Mouse (Mus musculus) adrenal gland, postnatal 36 days (tissue): ENCODE measurements around the gene Il6ra. TPM values are rescaled to one million over a fixed set of nuclear protein-coding genes. Genes with fewer than 3 reads are reported as not detected.
"Not testable (repeated sequence)": the region's sequence is repeated elsewhere in the genome, so short reads cannot be mapped to it uniquely, and the experiment has no call there.

Experiments
- DNase-seq, 2 experiments: peaks; one replicate each; pipeline ENCODE4 v3.0.0; 2021; ENCODE audit warnings: mixed read lengths in 1 of 2
- total RNA-seq, 2 experiments: library from RNA; stranded (reverse); gene quantifications; 2 replicates each; pipeline ENCODE4 v1.2.3; 2021

Gene Il6ra
- total RNA-seq, 2 experiments from 2014 or later = 7.4 to 12.9 TPM

DNA sequence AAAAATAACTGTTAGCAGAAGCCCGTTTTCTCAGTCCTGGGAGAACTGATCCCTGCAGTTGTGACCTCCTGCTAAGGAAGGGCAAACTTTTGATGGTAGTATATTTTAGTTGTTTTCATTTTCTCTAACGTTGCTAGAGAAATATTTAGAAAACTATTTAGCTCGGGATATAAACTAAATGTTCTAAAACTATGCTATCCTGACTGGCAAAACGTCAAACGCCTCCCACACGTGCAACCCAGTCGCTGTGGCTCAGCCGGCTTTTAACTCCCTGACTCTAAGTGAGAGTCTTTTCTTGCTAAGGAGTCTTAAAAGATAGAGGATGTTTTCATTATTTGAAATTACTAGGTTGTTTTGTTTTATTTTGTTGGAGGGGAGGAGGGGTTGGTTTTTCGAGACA lies 38.0 kb downstream of the Il6ra start:
- DNase-seq = no peak

DNA sequence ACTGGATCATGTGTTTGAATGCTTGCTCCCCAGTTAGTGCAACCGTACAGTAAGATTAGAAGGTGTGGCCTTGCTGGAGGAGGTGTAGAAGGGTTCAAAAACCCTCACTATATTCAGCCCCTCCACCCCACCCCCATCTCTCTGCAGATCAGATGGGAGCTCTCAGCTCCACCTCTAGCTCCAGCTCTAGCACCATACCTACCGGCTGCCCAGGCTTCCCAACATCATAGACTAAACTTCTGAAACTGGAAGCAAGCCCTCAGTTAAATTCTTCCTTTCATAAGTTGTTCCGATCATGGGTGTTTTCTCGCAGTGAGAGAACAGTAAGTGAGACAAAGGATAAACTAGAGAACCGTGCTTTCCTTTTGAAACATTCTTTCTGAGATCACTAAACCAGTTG lies 38.9 kb downstream of the Il6ra start:
- DNase-seq = no peak

DNA sequence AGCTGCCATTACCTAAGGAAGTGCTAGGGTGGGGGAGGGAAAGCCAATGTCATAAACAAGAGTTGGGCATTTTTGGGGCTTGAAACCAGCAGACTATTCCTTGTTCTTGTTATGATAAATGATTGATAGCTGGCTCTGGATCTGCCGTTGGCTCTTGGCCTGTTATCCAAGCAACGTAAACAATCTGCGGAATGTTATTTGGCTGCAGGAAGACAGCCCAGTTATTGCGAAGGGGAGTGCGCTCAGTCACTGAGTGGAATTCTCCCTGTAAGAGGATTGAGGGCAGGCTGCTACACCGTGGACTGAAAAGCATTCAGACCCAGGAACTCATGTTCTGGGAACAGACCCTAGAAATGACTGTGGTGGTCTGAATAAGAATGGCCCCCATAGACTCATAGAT lies 40.3 kb downstream of the Il6ra start:
- DNase-seq = no peak

DNA sequence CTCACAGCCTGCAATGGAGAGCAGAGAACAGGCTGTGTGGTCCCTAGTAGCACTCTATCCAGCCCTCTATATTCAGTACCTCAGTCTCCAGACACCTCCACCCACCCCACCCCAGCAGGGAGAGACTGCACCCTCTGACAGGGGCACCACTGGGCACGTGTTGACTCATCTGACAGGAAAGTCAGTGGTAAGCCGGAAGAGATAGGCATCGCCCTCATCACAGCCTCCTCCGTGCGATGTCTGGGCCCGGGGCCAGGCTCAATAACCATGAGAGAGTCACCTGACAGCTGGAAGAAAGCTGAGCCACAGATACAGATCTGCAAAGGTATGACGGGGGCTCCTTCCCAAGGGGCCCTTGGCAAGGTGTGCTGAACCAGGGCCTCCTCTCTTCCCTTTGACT lies 40.8 kb downstream of the Il6ra start:
- no peak for DNase-seq

DNA sequence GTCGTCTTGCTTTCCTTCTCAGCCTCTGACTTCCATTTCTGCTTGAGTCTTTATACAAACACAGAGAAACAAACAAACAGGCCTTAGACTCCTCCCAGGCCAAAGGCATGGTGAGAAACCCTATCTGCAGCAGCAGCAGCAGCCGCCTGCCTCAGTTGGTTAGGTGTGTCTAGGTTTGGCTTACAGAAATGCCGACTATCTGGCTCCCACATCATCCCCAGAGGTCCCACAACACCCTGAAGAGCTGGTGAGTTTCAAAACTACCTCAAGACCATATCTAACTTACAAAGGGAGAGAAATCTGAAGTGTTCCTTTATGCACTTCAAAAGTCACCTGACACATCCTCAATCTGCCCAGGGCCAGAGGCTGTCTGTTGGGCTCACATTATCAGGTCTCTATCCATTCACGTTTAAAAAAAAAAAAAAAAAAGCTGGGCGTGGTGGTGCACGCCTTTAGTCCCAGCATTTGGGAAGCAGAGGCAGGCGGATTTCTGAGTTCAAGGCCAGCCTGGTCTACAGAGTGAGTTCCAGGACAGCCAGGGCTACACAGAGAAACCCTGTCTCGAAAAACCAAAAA lies 41.6 kb downstream of the Il6ra start:
- DNase-seq = no peak

DNA sequence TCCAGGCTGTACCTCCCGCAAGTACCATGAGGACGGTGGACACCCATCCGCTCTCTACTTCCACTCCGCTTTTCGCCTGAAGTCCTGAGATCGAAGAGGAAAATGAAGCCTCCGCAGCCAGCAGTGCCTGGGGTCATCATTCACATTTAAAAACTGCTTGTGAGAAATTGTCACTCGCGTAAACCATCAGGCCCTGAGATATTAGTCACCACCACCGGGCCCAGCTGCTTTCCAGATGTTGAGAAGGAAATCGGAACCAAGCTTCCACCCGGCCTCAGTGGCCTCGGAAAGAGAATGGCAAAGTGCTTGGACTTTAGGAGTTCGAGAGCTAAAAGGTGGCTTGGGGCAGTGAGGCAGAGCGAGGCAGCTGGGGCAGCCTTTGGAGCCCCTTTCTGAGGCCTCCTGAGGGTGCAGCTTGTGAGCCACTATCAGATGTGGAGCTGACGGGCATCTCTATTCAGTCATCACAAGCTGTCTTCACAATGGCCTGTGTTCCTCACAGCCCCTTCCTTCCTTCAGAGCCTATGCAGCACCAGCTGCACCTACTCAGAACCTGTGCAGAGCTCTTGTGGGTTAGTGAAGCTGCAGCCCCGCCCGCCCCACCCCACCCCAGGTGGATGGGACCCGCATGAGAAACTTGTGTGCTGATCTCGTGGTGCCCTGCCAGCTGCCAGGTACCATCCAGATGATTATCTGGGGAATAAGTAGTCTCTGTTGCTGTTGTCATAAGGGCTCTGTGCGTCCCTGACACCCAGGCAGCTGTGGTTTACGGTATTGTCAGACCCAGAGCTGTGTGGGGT lies 42.3 kb downstream of the Il6ra start:
- DNase-seq = no peak

DNA sequence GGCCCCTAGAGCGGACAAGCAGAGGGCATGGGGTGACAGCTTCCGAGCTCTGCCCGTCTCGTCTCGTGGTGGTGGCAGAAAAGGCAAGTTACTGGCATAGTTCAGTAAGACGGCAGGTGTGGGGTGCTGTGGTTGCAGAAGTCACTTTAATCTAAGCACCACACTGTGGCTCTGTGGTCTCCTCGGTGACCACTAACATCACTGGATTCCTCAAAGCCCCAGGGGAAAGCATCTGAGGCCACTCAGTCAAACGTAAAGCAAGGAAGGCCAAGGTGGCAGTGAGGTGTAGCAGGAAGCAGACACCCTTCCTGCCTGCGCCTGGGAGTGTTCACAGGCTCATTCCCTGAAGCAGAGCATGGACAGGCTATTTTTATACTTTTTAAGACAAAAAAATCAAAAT lies 43.4 kb downstream of the Il6ra start:
- DNase-seq = no peak

DNA sequence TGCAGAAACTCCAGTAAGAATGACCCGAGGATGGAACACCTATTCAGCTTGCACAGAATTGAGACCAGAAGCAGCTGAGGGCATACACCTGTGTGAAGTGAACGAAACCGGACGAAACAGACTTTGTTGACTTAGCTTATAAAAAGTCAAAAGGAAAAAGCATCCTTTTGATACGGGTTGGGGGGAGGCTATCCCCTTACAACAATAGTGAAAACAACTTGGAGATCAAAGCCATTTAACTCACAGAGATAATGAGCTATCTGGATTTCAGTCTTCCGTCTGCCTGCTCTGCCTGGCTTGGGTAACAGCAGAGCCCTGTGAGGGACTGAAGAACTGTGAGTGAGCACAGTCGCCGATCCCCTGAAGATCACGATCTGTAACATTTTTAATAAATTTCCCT lies 44.0 kb downstream of the Il6ra start:
- DNase-seq = no peak

DNA sequence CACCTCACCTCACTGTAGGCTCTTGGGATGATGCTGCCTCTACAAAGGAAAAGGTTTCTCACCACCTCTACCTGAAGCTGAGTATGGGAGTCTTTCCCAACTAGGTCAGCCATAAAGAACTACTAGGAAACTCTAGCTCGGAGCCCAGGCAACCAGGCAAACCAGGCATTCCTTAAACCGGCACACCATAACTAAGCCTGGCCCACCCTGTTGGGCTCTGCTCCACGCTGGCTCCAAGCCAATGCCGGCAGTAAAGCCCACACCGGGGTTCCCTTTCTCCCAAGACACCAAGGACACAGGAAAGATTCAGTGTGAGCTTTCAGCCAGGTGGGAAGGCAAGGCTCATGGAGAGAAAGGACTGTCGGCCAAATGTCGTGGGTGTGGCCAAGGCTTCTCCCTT lies 44.6 kb downstream of the Il6ra start:
- peak; percentile 7 to 41 for DNase-seq

DNA sequence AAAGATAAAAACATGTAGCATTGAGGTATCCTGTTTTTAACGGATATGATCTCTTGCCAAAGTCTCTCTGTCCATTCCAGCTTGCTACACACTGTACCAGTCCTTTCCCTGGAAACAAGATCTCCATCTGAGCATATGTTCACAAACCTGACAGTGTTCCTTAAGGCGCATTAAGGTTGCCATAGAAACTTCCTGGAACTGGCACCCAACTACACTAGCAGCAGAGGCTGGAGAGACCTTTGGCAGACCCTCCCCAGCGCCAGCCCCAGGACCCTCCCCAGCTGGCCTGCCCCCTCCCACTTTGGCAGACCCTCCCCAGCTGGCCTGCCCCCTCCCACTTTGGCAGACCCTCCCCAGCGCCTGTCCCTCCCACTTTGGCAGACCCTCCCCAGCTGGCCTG lies 45.3 kb downstream of the Il6ra start:
- no peak for DNase-seq

DNA sequence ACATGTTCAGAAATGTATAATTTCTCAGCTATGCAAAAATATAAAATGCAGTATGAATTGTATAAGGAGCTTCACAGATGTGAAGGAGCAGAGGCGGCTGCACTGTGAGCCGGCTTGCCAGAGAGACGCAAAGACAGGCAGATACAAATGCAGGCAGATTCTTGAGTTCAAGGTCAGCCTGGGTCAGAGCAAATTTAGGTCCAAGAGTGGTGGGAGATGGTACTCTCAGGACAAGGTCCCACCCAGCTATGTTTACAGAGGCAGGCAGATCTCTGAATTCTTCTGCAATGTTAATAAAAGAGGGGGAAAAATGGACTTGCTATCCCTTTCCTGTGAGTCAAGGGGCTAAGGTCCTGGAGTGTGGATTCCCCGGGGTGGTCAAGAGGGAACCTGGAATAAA lies 47.2 kb downstream of the Il6ra start:
- DNase-seq = no peak

DNA sequence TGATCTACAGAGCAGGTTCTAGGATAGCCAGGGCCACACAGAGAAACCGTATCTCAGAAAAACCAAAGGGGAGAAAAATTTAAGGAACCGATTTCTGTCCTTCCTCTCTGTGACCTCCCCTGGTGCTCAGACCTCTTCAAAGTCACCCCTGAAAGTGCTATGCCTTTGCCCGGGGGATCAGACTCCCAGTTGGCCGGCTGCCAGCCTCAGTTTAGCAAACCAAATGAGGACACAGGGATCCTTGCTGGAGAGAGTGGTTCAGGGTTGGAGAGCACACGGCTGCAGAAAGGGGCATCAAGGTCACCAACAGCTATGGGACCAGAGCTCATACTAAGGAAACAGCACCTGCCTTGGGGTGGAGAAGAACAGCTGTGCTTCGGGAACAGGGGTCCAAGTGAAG lies 48.0 kb downstream of the Il6ra start:
- no peak for DNase-seq

DNA sequence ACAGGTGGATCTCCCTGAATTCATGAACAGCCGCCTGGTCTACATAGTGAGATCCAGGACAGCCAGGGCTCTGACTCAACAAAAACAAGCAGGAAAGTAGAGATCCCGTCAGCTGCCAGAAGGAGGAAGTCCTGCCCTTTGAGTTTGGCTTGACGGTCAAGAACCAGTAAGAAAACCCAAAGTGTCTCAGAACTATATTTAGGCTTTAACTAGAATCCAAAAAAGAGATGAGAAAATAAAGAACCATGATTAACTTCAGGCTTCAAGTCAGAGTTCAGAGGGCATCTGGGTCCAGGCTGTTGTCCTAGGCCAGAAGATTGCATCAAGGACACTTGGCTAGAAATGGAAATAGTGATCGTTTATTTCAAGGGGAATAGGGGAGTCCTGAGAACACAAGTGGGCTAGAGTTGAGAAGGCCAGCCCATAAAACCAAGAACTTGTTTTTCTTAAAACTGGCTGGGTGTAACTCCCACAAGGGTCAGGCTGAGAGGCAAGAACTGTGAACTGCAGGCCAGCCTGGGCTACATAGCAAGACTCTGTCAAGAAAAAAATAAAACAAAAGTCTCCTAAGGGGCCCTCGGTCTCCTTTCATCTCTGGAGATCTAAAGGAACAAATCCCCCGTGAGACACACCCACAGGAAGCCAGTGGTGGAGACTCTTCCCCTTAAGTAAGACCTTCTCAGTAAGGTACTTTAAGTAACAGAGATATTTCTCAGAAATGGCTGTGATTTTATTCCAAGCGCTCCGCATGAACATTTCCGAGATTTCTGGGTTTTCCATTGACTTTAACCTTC lies 49.1 kb downstream of the Il6ra start:
- peak; percentile 20 to 56 for DNase-seq

DNA sequence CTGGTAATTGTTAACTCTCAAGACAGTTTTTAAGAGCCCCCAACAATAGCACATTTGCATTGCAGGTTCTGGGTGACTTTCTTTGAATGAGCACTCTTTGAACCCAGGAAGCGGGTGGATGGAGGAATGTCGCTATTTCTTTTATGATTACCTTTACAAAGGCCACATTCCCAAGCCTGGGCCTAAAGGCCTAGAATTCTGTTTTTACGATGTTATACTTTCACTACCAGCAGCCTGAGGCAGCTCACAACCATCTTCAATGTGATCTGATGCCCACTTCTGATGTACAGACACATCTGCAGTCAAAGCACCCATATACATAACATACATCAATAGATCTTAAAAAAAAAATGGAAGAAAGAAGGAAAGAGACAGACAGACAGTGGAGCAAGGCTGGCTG lies 49.7 kb downstream of the Il6ra start:
- DNase-seq = not testable (repeated sequence)

DNA sequence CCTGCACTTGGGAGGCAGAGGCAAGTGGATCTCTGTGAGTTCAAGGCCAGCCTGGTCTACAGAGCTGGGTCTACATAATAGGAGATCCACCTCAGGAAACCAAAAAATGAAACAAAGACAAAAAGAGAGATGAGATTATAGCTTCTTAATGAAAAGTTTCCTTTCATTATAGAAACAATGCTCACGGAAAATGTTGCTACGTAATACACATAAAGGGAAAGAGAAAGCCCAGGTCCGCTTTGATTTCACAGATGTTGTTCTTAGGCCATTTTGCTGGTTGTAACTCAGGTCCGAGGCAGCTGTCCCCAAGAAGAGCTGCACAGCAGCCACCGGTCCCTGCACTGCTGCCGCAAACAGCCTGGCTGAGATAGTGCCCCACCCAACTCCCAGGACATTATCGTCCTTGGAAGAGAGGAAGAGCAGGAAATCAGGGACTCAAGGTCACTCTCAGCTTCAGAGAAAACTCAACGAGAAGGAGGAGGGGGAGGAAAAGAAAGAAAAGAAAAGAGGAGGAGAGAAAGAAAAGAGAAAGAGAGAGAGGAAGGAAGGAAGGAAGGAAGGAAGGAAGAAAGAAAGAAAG lies 50.7 kb downstream of the Il6ra start:
- peak in 1 of 2 experiments; percentile 18 for DNase-seq

DNA sequence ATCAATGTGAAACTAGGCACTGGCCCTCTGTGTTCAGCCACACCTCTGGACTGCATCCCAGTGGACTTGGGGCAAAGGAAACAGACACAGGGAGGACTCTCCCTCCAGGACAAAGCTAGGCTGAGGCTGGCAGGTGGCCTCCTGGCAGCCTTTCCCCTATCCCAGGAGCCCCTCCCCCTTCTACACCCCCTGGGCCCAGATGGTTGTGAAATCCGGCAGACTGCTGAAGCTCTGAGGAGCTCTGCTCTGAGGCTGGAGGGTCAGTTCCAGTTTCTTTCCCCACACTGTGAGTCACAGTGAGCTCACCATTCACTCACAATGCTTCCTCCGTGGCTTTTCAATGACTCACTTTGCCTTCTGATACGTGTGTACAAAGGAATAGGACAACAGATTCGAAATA lies 51.9 kb downstream of the Il6ra start:
- peak; percentile 79 to 84 for DNase-seq

DNA sequence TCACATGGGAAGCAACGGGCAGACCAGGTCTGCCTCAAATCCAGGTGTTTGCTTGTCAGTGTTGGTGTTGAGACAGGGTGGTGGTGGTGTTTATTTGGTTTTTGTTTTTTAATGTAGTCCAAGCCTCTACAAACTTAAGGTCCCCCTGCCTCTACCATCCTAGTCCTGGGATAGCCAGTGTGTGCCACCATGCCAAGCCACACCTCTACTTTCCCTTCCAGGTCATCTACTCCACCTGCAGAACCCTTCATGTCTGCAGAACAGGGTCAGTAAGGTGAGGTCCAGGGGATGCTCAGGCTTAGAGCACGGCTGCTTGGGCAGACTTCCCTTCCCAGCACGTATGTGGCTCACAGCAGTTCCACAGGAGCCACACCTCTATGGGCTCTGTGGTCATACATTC lies 52.7 kb downstream of the Il6ra start:
- no peak for DNase-seq

DNA sequence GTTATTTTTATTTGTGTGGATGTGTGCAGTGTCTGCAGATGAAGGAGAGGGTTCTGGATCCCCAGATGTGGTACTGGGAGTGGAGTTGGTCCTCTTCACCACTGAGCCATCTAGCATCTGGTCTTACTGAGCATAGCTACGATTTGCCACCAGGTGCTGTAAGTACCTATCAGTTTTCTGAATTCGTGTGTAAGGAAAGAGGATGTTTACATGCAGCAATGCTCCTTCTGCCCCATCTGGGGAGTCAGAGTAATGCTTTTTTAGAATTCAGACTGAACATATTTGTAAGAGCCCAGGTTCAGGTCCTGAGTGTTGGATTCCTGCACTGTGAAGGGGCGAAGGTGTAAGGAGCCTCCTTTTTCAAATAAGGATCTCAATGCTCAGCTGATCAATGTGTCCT lies 53.1 kb downstream of the Il6ra start:
- DNase-seq = no peak

DNA sequence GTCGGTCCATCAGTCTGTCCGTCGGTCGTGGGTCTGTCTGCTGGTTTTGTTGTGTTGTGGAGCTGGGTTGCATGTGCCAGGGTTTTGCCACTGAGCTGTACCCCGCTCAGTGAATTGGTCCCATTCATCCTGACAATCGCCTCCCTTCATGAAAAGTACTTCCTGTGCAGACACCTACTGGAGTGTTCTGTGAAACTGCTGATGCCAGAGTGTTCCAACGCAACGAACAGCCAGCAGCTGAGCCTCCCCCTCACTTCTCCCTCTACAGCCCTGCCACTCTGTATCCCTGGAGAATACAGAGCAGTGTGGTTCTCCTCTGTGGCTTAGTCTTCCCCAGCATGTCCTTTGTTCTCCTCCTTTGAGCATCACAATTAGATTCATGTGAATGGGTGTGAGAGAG lies 54.1 kb downstream of the Il6ra start:
- DNase-seq = no peak

DNA sequence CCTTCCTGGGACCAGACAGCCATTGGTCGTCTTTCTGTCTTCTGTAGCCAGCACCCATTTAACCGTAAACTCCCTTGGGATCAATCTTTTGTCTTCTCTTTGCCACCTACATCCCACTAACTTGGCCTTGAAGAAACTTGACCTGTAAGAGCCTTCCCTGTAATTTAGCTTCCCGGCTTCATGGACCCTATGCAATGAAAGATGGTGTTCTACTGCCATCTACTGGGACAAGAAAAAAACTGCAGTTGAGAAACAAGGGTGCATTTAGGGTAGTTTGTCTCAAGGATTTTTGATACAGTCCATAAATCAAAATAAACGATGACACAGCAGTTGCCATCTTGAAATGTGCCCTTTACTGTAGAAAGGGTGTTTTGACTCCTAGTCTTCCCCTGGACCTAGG lies 54.9 kb downstream of the Il6ra start:
- no peak for DNase-seq

DNA sequence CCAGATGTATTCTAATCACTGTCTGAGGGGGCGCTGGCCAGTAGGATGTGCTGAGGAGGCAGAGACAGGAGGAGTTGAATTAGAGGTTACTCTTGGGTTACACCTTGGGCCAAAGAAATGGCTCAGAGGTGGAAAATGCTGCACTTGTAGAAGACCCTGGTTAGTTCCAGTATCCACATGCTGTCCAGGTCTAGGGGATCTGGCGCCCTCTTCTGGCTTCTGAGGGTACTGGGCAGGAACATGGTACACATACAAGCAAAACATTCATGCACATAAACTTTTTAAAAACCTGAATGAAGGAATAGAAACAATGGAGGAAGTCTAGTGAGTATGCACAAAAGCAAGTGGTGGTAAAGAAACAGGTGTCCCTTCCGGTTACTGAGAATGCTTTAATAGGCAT lies 55.6 kb downstream of the Il6ra start:
- peak in 1 of 2 experiments; percentile 13 for DNase-seq

DNA sequence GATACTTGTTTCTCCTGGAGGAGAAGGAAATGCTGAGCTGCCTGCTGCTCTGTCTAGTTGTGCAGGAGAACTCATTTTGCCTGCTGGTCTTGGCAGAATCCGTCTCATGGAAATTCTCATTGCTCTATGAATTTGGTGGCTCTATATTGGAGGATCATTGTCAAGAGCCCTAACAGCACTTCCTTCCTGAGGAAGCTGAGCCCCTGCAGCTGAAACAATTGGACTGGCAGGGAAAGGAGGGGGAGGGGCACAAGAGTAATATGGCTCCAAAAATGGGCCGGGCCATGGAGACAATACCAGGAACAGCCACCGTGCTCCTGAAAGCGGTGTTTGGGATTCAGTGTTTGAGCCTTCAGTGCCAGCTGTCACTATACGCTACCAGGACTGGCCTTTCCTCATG lies 59.2 kb downstream of the Il6ra start:
- DNase-seq = peak; percentile 39 to 66

DNA sequence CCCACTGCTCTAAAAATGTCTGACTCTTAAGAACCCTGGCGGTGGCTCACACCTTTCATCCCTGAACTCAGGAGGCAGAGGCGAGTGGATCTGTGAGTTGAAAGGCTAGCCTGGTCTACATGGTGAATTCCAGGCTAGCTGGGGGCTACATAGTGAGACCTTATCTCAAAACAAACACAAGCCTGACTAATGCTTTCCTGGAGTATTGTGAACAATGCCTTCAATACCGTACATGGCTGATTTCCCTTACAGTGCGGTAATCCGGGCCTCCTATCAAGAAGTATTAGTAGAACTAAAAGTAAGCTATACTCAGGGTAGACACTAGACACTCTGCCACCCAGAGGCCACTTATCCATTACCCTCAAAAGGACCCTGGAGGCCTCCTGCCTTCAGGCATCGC lies 64.9 kb downstream of the Il6ra start:
- DNase-seq = no peak
